Mouse (Mus musculus) cortical plate, adult 2 months (tissue): ENCODE measurements around the gene Pik3c2b.

Source experiments
- CTCF ChIP-seq: fragments of 200-500 bp; IDR thresholded peaks from 2 replicates; pipeline ENCODE4 v1.5.1; 2011; ENCODE audit warnings: mild to moderate bottlenecking, control low read depth, low read length; ENCODE audit not compliant: insufficient read depth; ENCODE audit errors: extremely low read depth
- POLR2A ChIP-seq: fragments of 200-500 bp; IDR thresholded peaks from 2 replicates; pipeline ENCODE4 v1.6.1; 2011; ENCODE audit warnings: mild to moderate bottlenecking, low read length, control low read depth; ENCODE audit not compliant: insufficient read depth; ENCODE audit errors: extremely low read depth

GRCm38 (mm10) chr1:133034091-133034460 is 11.4 kb upstream of the Pik3c2b start:
- TF ChIP-seq CTCF (no peak), POLR2A (no peak)
